Mouse (Mus musculus) midbrain, embryonic 10.5 days (tissue): ENCODE results near the gene Cachd1. TPM values are rescaled to one million over a fixed set of nuclear protein-coding genes. Genes with fewer than 3 reads are reported as not detected.
A peak's percentile ranks its signal among the peaks of the same experiment; 100 is the strongest.

Source experiments
- DNase-seq: peaks from one replicate; pipeline ENCODE4 v3.0.0-alpha.2; 2017; ENCODE audit warnings: low spot score
- H3K27ac ChIP-seq: fragments of 300-500 bp; sonication (generic); replicated peaks from 2 replicates; pipeline ENCODE4 v1.5.1; 2016; ENCODE audit warnings: mild to moderate bottlenecking
- H3K27me3 ChIP-seq: fragments of 300-500 bp; sonication (generic); 2 replicates; pipeline ENCODE4 v1.6.1; 2016; ENCODE audit warnings: low read depth, mild to moderate bottlenecking; ENCODE audit not compliant: poor library complexity, severe bottlenecking
- H3K36me3 ChIP-seq: fragments of 300-500 bp; sonication (generic); 2 replicates; pipeline ENCODE4 v1.6.1; 2016; ENCODE audit warnings: mild to moderate bottlenecking, moderate library complexity
- H3K4me1 ChIP-seq: fragments of 300-500 bp; sonication (generic); 2 replicates; pipeline ENCODE4 v1.6.1; 2016
- H3K4me3 ChIP-seq: fragments of 300-500 bp; sonication (generic); 2 replicates; pipeline ENCODE4 v1.5.1; 2016; ENCODE audit warnings: mild to moderate bottlenecking, moderate library complexity
- H3K9me3 ChIP-seq: fragments of 300-500 bp; sonication (generic); replicated peaks from 2 replicates; pipeline ENCODE4 v1.6.1; 2016; ENCODE audit warnings: mild to moderate bottlenecking
- WGBS: fragments of 180-500 bp; shearing (Covaris S2); methylation state at CpG from one replicate; pipeline ENCODE4 v1.1.7; 2016; 5-methylcytosine and 5-hydroxymethylcytosine counted together
- polyA plus RNA-seq: library from polyadenylated mRNA; unstranded; fragments of >200 nt; fragmentation: Nextera tagmentation; extraction: Ambion mirVana; gene quantifications from 2 replicates; pipeline ENCODE4 v1.2.1, GENCODE M21; 2016

Gene Cachd1
- polyA plus RNA-seq, 1 experiment from 2014 or later, result 34.8 TPM

DNA sequence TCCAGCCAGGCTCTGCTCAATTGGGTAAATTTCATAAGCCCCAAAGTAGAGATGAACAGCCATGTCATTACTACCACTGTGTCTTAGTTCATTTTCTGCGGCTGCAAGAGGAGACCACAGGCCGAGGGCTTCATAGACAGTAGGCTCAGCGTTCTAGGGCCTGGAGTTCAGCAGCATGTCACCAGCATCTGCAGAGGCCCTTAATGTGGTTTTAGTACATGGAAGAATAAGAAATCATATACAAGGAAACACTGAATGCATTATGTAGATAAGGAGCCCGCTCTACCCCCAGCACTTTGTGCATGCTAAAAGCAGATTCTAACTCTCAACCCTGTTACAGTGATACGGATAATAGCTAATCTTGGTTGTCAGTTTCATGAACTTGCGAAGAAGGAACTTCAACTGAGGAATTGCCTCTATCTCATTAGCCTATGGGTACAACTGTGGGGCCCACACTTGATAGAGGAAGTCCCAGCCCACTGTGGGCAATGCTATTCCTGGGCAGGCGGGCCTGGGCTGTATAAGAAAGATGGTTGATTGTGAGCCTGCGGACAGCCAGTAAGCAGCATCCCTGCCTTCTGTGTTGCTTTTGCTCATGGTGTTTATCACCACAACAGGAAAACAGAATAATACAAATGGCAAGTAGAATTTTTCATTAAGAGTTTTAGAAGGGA, 110.4 kb downstream of the Cachd1 start:
- Histone ChIP-seq H3K4me1 (peaks cover 80% of the 10 kb centered on the region), H3K27me3 (no peaks in the 10 kb centered on the region), H3K4me3 (peak overlapping the region; percentile 36; the same call in 1 of the 2 replicates), H3K36me3 (peaks cover 11% of the 10 kb centered on the region), H3K9me3 (0 out of 2 replicates have a peak, but pooled peaks cover 4% of the 10 kb centered on the region), H3K27ac (peak overlapping the region; percentile 86)
- DNase-seq, result no peak
- WGBS, result 83% methylated on average over 8 of the region's 8 CpGs

DNA sequence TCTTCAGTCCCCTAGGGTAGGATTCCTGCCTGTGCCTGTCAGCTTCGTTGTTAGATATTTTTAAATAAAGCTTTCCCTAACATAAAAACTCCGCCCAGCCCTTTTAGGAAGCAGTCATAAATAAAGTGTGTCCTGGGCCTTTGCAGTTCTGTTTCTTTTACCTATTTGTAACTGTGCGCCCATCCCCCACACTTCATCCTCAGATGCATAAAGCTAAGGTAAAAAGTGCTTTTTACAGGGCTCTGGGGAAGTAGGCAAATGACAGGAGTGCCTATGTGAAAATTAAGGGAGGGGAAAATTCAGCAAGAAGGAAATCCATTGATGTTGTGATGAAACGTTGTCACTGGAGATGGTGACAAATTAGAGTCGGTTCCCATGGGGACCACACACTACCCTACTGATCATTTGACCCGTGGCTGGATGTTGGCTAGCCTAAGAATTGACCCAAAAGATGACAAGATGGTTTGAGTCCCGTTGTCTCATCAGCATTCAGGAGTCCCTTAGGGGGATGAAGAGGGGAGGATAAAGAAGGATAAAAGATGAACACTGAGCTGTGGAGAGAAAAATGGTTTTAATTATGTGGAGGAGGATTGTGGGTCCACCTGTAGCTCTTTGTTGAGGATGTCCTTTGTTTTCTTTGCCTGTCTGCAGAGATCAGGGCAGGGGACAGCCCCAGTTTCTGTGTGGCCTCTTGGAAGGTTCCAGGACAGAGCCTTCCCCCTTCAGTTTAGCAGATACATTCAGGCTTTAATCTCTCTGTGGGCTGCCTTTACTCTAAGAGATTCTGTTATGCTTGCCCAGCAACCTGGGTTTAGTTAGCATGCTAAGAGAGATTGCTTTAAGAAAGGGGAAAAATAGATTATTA, 113.9 kb downstream of the Cachd1 start:
- Histone ChIP-seq H3K36me3 (no peaks in the 10 kb centered on the region), H3K27me3 (no peaks in the 10 kb centered on the region), H3K27ac (peak overlapping the region; percentile 56), H3K4me3 (no peak overlapping the region), H3K4me1 (peaks cover 73% of the 10 kb centered on the region), H3K9me3 (no peaks in the 10 kb centered on the region)
- DNase-seq, result peak; percentile 59
- WGBS, result 27% methylated on average over 7 of the region's 7 CpGs

DNA sequence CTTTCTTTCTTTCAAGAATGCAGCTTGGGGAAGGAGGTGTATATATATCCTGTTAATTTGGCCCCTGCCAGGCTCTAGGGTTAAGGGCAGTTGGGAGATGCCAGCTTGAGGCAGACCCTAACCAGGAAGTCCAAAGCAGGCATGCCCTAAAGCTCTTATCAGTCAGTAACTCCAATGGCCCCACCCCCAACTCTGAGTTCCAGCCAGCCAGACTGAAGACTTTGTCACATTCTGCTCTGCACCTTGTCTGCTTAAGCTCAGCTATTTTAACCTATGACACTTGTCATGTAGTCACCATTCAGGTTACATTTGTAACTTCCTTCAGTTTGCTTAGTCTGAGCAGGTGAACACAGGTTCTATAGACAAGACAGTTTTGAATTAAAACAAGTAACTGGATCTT, 117.3 kb downstream of the Cachd1 start:
- no peak overlapping the region for H3K27ac ChIP-seq
- H3K4me1 ChIP-seq, result peaks cover 39% of the 10 kb centered on the region
- no peaks in the 10 kb centered on the region for H3K9me3 ChIP-seq
- H3K27me3 ChIP-seq, result no peaks in the 10 kb centered on the region
- peaks cover 13% of the 10 kb centered on the region for H3K36me3 ChIP-seq
- H3K4me3 ChIP-seq, result no peak overlapping the region
- DNase-seq, result no peak

GRCm38 (mm10) chr4:100894142-100894541, 117.7 kb downstream of the Cachd1 start:
- Histone ChIP-seq H3K36me3 (peaks cover 17% of the 10 kb centered on the region), H3K27ac (no peak overlapping the region), H3K4me3 (no peak overlapping the region), H3K9me3 (no peaks in the 10 kb centered on the region), H3K27me3 (no peaks in the 10 kb centered on the region), H3K4me1 (peaks cover 37% of the 10 kb centered on the region)
- DNase-seq, result no peak
- 81% methylated on average over 2 of the region's 2 CpGs for WGBS

DNA sequence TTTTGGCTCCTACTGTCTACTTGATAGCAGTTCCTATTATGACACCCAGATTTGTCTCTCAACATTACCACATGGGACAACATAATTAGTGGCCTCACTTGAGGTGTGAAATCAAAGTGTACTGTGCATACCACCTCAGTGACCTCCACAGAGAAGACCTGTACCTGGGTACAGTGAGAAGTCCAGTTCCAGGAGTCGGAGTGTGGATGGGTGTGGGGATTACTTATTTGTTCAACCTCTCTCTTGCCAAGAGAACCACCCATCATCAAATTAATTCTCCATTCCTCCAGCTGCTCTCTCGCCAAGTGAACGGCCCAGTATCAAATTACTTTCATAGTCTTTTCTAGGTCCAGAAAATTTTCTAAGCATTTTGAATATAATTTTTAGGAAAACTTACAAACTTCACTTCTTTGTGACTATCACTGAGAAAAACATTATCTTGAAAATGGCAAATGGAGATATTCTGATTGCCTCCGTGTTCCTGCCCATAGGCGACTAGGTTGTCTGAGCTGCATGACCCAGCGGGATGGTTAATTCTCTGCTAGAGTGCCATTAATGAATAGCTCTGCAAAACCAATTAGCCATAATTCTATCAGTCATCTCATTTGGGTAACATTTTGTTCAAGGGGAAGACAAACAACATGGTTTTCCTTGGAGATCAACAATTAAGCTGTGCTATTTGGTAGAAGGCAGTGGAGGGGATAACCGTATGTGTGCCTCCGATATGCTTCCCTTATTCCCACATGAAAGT, 120.0 kb downstream of the Cachd1 start:
- no peaks in the 10 kb centered on the region for H3K27me3 ChIP-seq
- DNase-seq, result no peak
- no peak overlapping the region for H3K4me3 ChIP-seq
- peaks cover 26% of the 10 kb centered on the region for H3K36me3 ChIP-seq
- H3K4me1 ChIP-seq, result peaks cover 28% of the 10 kb centered on the region
- no peak overlapping the region for H3K27ac ChIP-seq
- no peaks in the 10 kb centered on the region for H3K9me3 ChIP-seq
- 89% methylated on average over 8 of the region's 8 CpGs for WGBS

- no peaks in the 10 kb centered on the region for H3K9me3 ChIP-seq
- DNase-seq, result no peak
- WGBS, result 98% methylated on average over 3 of the region's 3 CpGs
These were observed 121.5 kb downstream of the Cachd1 start for GRCm38 (mm10) chr4:100897943-100898342.

GRCm38 (mm10) chr4:100909694-100910340, 133.3 kb downstream of the Cachd1 start:
- Histone ChIP-seq H3K36me3 (no peaks in the 10 kb centered on the region), H3K4me1 (peaks cover 97% of the 10 kb centered on the region), H3K27ac (peak overlapping the region; percentile 82), H3K4me3 (peak overlapping the region; percentile 21; the same call in 1 of the 2 replicates), H3K9me3 (no peaks in the 10 kb centered on the region), H3K27me3 (no peaks in the 10 kb centered on the region)
- DNase-seq, result no peak
- 68% methylated on average over 9 of the region's 9 CpGs for whole genome bisulfite sequencing

More at GRCm38 (mm10) chr4:100897943-100898342, 121.5 kb downstream of the Cachd1 start:
- Histone ChIP-seq H3K4me3 (no peak overlapping the region), H3K27me3 (no peaks in the 10 kb centered on the region), H3K4me1 (peaks cover 39% of the 10 kb centered on the region), H3K27ac (no peak overlapping the region), H3K36me3 (peaks cover 26% of the 10 kb centered on the region)

DNA sequence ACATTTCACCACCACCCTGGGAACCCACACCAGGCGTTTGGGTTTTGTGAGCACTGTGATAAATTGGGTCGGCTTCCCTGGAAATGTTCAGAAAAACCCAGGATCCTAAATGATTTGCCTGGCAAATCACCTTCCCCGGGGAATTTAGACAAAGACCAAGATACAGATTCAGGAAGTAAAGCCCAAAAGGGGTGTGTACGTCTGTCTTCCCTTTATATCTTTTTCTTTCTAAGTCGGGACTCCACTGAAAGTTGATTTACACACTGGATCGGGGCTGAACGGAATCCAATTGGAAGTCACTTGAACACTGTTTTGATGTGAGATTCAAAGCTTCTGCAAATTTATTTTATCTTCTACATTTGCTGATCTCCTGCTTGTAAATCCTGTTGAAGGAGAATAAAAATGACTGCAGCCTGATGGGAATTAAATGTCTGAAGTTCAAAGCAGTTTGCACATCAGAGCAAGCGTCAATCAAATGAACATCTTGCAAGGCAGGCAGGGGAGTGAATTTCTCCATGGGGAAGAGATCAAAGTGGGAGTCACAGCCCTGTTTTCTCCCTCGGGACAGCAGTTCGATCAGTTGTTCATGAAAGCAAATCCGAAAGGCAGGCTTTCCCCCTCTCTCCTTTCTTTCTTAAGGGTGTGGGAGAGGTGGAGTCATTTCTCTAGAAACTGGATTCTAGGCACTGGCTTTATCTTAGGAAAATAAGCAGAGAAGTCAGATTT, 134.3 kb downstream of the Cachd1 start:
- Histone ChIP-seq H3K27ac (peak overlapping the region; percentile 82), H3K4me3 (peak overlapping the region; percentile 21; the same call in 1 of the 2 replicates), H3K27me3 (no peaks in the 10 kb centered on the region), H3K36me3 (peaks cover 6% of the 10 kb centered on the region; the same call in 1 of the 2 replicates), H3K4me1 (peaks cover 87% of the 10 kb centered on the region), H3K9me3 (no peaks in the 10 kb centered on the region)
- DNase-seq, result peak; percentile 47
- WGBS, result 9% methylated on average over 11 of the region's 11 CpGs

- H3K9me3 ChIP-seq, result no peaks in the 10 kb centered on the region
- DNase-seq, result peak; percentile 53
- peak overlapping the region; percentile 82 for H3K27ac ChIP-seq
- WGBS, result 10% methylated on average over 3 of the region's 3 CpGs
- no peaks in the 10 kb centered on the region for H3K27me3 ChIP-seq
- peaks cover 79% of the 10 kb centered on the region for H3K4me1 ChIP-seq
- H3K4me3 ChIP-seq, result peak overlapping the region; percentile 11; the same call in 1 of the 2 replicates
- peaks cover 12% of the 10 kb centered on the region; the same call in 1 of the 2 replicates for H3K36me3 ChIP-seq
These were observed 135.2 kb downstream of the Cachd1 start for GRCm38 (mm10) chr4:100911658-100912057.

- WGBS, result 80% methylated on average over 4 of the region's 4 CpGs
These were observed 137.2 kb downstream of the Cachd1 start for GRCm38 (mm10) chr4:100913666-100914065.

GRCm38 (mm10) chr4:100914532-100914931, 138.1 kb downstream of the Cachd1 start:
- 50% methylated on average over 3 of the region's 3 CpGs for WGBS
- Histone ChIP-seq H3K27me3 (no peaks in the 10 kb centered on the region), H3K4me1 (peaks cover 50% of the 10 kb centered on the region), H3K36me3 (peaks cover 39% of the 10 kb centered on the region), H3K27ac (no peak overlapping the region), H3K9me3 (no peaks in the 10 kb centered on the region), H3K4me3 (no peak overlapping the region)
- peak; percentile 12 for DNase-seq

More at GRCm38 (mm10) chr4:100913666-100914065, 137.2 kb downstream of the Cachd1 start:
- peak; percentile 10 for DNase-seq
- no peaks in the 10 kb centered on the region for H3K9me3 ChIP-seq
- peak overlapping the region; percentile 46; the same call in 1 of the 2 replicates for H3K27ac ChIP-seq
- no peaks in the 10 kb centered on the region for H3K27me3 ChIP-seq
- H3K4me1 ChIP-seq, result peaks cover 58% of the 10 kb centered on the region
- no peak overlapping the region for H3K4me3 ChIP-seq
- H3K36me3 ChIP-seq, result peaks cover 30% of the 10 kb centered on the region
